Comparison of ENCODE assay signal across 10 mouse cellular contexts in genomic region chr8:116602806-116603205, GRCm38 (mm10).
DNase-seq lines count a peak whose midpoint lies in the region; ATAC-seq and TF ChIP-seq lines count a peak whose summit lies in the region.
"Had no signal": no experiment of that assay in that cellular context is flagged by ENCODE, and none has a peak within 500 bp of the region (broad histone marks: within the 10 kb centered on the region; RNA-seq: fewer than 3 reads in every experiment).

No protein-coding gene starts in this region.

- H3K4me1 ChIP-seq in embryonic facial prominence, embryonic 11.5 days (ENCODE audit: control insufficient read depth, insufficient read depth, low read length) = no peaks in the 10 kb centered on the region
- H3K4me1 ChIP-seq in embryonic facial prominence, embryonic 10.5 days = no peaks in the 10 kb centered on the region
- no peaks in the 10 kb centered on the region for H3K4me1 ChIP-seq in liver, embryonic 11.5 days (replicated peaks; ENCODE audit: control insufficient read depth, insufficient read depth, low read length)
- peaks cover 21% of the 10 kb centered on the region for H3K4me1 ChIP-seq in E14TG2a.4 (replicated peaks; ENCODE audit: low read depth, low read length)
- no peaks in the 10 kb centered on the region for H3K4me1 ChIP-seq in liver, postnatal 0 days (ENCODE audit: insufficient read depth)
- H3K4me1 ChIP-seq: limb, embryonic 15.5 days had no signal

- H3K9me3 ChIP-seq in embryonic facial prominence, embryonic 11.5 days (replicated peaks; ENCODE audit: control insufficient read depth, low read length) = 0 out of 2 replicates have a peak, but pooled peaks cover 2% of the 10 kb centered on the region
- peaks cover 9% of the 10 kb centered on the region; the same call in 1 of the 2 replicates for H3K9me3 ChIP-seq in embryonic facial prominence, embryonic 10.5 days
- H3K9me3 ChIP-seq in liver, embryonic 11.5 days (ENCODE audit: control insufficient read depth, low read length) = peaks cover 2% of the 10 kb centered on the region; the same call in 1 of the 2 replicates
- H3K9me3 ChIP-seq in E14TG2a.4 (ENCODE audit: low read length) = peaks cover 75% of the 10 kb centered on the region
- H3K9me3 ChIP-seq in liver, postnatal 0 days (ENCODE audit: low read length) = peaks cover 9% of the 10 kb centered on the region
- H3K9me3 ChIP-seq: limb, embryonic 15.5 days had no signal

- WGBS in embryonic facial prominence, embryonic 11.5 days = 92% methylated on average over 4 of the region's 4 CpGs
- WGBS in embryonic facial prominence, embryonic 10.5 days = 92% methylated on average over 4 of the region's 4 CpGs
- 83% methylated on average over 4 of the region's 4 CpGs for WGBS in liver, embryonic 11.5 days
- 85% methylated on average over 4 of the region's 4 CpGs for WGBS in liver, postnatal 0 days (ENCODE audit: insufficient replicate concordance)

- H3K9ac ChIP-seq in embryonic facial prominence, embryonic 11.5 days (replicated peaks; ENCODE audit: low read length) = no peak overlapping the region
- H3K9ac ChIP-seq in liver, embryonic 11.5 days (ENCODE audit: low read depth, low read length) = no peak overlapping the region
- H3K9ac ChIP-seq in liver, postnatal 0 days (replicated peaks) = no peak overlapping the region
- H3K9ac ChIP-seq: limb, embryonic 15.5 days had no signal

- no peak overlapping the region for H3K27ac ChIP-seq in embryonic facial prominence, embryonic 11.5 days (replicated peaks; ENCODE audit: low read depth, low read length)
- no peak overlapping the region for H3K27ac ChIP-seq in embryonic facial prominence, embryonic 10.5 days (replicated peaks)
- H3K27ac ChIP-seq in liver, embryonic 11.5 days (ENCODE audit: low read depth, low read length) = no peak overlapping the region
- H3K27ac ChIP-seq in liver, postnatal 0 days (ENCODE audit: low read depth) = no peak overlapping the region
- H3K27ac ChIP-seq: limb, embryonic 15.5 days had no signal

- no peak overlapping the region for H3K4me2 ChIP-seq in embryonic facial prominence, embryonic 11.5 days (ENCODE audit: low read depth, low read length)
- H3K4me2 ChIP-seq in liver, embryonic 11.5 days = no peak overlapping the region
- H3K4me2 ChIP-seq in liver, postnatal 0 days (ENCODE audit: low read depth, low read length) = no peak overlapping the region
- H3K4me2 ChIP-seq: limb, embryonic 15.5 days had no signal

- TF ChIP-seq CTCF in E14TG2a.4 (conservative IDR thresholded peaks at IDR 0.05; ENCODE audit: low read length) = peak; percentile 44
- TF ChIP-seq CTCF in liver, postnatal 0 days (IDR thresholded peaks at IDR 0.05; ENCODE audit: low read depth) = peak; percentile 47

- TF ChIP-seq EP300 in liver, postnatal 0 days (IDR thresholded peaks at IDR 0.05; ENCODE audit: low read depth) = no peak

- DNase-seq in embryonic facial prominence, embryonic 11.5 days (ENCODE audit: low spot score) = peak; percentile 27
- no peak for DNase-seq in embryonic facial prominence, embryonic 10.5 days (ENCODE audit: low spot score)
- DNase-seq in liver = peak; percentile 16
- no peak for DNase-seq in liver, embryonic 11.5 days (ENCODE audit: low spot score)
- DNase-seq in liver, postnatal 0 days = peak; percentile 27
- DNase-seq in urinary bladder, postnatal 36 days (ENCODE audit: low spot score in 2 of 2) = no peak
- DNase-seq in left cerebral cortex, adult 11 months (ENCODE audit: low spot score) = no peak
- DNase-seq: heart, postnatal 14 days had no signal

- no peaks in the 10 kb centered on the region for H3K27me3 ChIP-seq in embryonic facial prominence, embryonic 11.5 days (ENCODE audit: control insufficient read depth, insufficient read depth, low read length)
- H3K27me3 ChIP-seq in embryonic facial prominence, embryonic 10.5 days (replicated peaks; ENCODE audit: low read depth, poor library complexity, severe bottlenecking) = no peaks in the 10 kb centered on the region
- no peaks in the 10 kb centered on the region for H3K27me3 ChIP-seq in liver, embryonic 11.5 days (replicated peaks; ENCODE audit: control insufficient read depth, insufficient read depth, low read length)
- no peaks in the 10 kb centered on the region for H3K27me3 ChIP-seq in E14TG2a.4 (ENCODE audit: insufficient read depth, low read length)
- no peaks in the 10 kb centered on the region for H3K27me3 ChIP-seq in liver, postnatal 0 days (ENCODE audit: insufficient read depth, low read length)
- H3K27me3 ChIP-seq: limb, embryonic 15.5 days had no signal

- no peak for ATAC-seq in embryonic facial prominence, embryonic 11.5 days (replicated peaks; ENCODE audit: insufficient number of reproducible peaks, low FRiP score, low TSS enrichment, low read depth)
- no peak for ATAC-seq in liver, embryonic 11.5 days (replicated peaks; ENCODE audit: low FRiP score)
- ATAC-seq in liver, postnatal 0 days = no peak

- no peak overlapping the region for H3K4me3 ChIP-seq in embryonic facial prominence, embryonic 11.5 days (ENCODE audit: low read depth, low read length)
- no peak overlapping the region for H3K4me3 ChIP-seq in embryonic facial prominence, embryonic 10.5 days
- H3K4me3 ChIP-seq in liver, embryonic 11.5 days (ENCODE audit: low read depth, low read length) = no peak overlapping the region
- H3K4me3 ChIP-seq in E14TG2a.4 (replicated peaks; ENCODE audit: low read length) = no peak overlapping the region
- H3K4me3 ChIP-seq in liver, postnatal 0 days (ENCODE audit: low read depth, low read length) = no peak overlapping the region
- H3K4me3 ChIP-seq: limb, embryonic 15.5 days had no signal

- no peaks in the 10 kb centered on the region for H3K36me3 ChIP-seq in embryonic facial prominence, embryonic 11.5 days (replicated peaks; ENCODE audit: control insufficient read depth, insufficient read depth, low read depth, low read length)
- no peaks in the 10 kb centered on the region for H3K36me3 ChIP-seq in embryonic facial prominence, embryonic 10.5 days (replicated peaks)
- no peaks in the 10 kb centered on the region for H3K36me3 ChIP-seq in liver, embryonic 11.5 days (ENCODE audit: control insufficient read depth, insufficient read depth, low read length)
- H3K36me3 ChIP-seq in E14TG2a.4 (ENCODE audit: insufficient read depth, low read length) = peaks cover 88% of the 10 kb centered on the region
- no peaks in the 10 kb centered on the region for H3K36me3 ChIP-seq in liver, postnatal 0 days (replicated peaks; ENCODE audit: insufficient read depth, low read length)
- H3K36me3 ChIP-seq: limb, embryonic 15.5 days had no signal

Comparison
In these comparisons a context has a peak if more than half of its experiments do, and no peak if none do; other contexts are left out.
1. DNase-seq: peak in embryonic facial prominence, embryonic 11.5 days (single experiment), liver (single experiment) and liver, postnatal 0 days (single experiment); none in embryonic facial prominence, embryonic 10.5 days (single experiment), liver, embryonic 11.5 days (single experiment), urinary bladder, postnatal 36 days (0 of 2) and left cerebral cortex, adult 11 months (single experiment).